Mouse (Mus musculus): ENCODE measurements around the gene Nptx2.

DNA sequence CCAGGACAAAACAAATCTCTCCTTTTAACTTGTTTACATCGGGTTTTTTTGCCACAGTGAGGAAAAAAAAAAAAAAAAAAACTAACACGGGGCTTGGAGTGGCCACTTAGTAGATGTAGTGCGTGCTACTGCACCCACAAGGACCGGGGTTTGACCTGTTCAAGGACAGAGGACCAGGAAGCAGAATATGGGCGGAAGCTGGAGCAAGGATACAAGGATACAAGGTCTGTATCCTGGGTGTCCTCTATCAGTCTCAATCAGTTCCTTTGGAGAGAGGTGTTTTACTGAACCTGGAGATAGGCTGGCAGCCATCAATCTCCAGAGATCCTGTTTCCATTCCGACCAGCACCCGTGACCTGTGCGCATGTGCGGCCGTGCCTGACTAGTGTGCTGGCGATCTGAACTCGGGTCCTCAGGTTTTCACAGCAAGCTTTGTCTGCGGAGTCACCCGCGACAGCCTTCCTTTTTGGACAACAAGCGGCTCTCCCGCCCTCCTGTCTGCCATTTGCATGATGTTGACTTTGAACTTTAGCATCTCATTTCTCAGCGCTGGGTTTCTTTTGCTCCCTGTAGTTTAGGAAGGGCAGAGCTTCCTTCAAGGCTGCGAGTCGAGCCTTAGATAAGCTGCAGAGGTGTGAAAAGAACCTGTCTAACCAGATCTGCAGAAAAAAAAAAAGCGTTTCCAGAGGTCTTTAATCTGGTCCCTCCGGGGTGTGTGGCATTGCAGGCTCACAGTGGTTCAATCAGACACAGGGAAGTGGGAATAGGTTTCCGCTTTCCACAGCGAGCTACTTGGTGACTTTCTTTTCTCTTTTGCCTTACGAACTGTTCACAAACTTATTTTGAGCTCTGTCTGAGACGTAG lies 38.8 kb upstream of the Nptx2 start:
- TF ChIP-seq CTCF (IDR thresholded peaks at IDR 0.05; ENCODE audit: low read depth, low read length) (no peak), GATA2 (IDR thresholded peaks at IDR 0.05; ENCODE audit: borderline replicate concordance, low read depth, low read length) (no peak)
